Mouse (Mus musculus) heart, adult 11 months (tissue): ENCODE measurements at regions not wholly inside any gene's neighbourhood (a gene's known extent, or its start where the extent isn't known, plus 50 kb on each side); places are given as distances from the start of the nearest gene placed in this dataset.
"Not testable (repeated sequence)": the region's sequence is repeated elsewhere in the genome, so short reads cannot be mapped to it uniquely, and the experiment has no call there.

Experiments used
- DNase-seq: peaks from one replicate; pipeline ENCODE4 v3.0.0; 2022

DNA sequence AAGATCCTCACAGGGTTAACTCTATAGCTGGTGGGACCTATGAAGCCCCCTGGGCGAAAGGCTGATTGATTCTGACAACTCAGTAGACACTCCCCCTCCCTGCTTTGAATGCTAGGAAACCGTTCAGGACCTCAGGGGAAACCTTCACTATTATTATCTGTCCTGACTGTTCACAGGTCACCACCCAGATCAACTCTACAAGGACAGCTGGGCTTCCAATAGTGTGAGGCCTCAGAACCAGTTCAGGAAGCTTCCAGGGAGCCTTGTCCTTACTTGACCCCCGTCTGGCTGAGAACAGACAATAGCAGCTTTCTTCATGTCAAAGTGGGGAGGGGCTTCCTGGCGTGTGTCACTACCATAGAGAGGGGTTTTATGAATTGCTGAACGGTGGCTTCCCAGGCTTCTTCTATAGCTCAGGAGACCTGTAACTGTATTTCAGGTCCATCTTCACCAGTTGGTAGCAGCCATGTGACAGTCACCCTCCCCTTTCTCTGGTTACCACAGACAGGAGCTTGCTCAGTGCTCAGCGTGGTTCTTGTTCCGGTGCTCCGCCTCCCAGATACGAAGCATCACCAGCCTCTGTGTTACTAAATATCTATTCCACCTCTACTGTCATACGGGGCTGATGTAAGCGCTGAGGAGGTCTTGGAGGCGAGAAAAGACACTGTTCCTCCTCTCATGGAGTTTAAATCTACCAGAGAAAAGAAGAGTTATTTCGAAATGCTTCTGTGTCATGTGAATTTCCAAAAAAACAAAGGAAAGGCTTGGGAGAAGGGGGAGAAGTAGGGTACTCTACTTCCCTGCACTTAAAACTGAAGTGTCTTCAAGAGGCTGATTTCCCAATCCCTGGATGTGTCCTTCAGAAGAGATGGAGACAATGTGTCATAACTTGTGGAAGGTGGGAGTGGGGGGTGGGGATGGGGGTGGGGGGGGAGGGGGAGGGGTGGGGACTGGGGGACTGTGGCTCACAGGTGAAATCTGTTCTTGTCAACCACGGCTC is 96.9 kb downstream of the Vcpkmt start:
- DNase-seq: peak; percentile 99

- peak; percentile 82 for DNase-seq
These were observed 101.4 kb downstream of the Vcpkmt start for GRCm38 (mm10) chr12:69481420-69481819.

GRCm38 (mm10) chr12:69476631-69477091 is 104.4 kb upstream of the Gm9887 start:
- peak; percentile 95 for DNase-seq

DNA sequence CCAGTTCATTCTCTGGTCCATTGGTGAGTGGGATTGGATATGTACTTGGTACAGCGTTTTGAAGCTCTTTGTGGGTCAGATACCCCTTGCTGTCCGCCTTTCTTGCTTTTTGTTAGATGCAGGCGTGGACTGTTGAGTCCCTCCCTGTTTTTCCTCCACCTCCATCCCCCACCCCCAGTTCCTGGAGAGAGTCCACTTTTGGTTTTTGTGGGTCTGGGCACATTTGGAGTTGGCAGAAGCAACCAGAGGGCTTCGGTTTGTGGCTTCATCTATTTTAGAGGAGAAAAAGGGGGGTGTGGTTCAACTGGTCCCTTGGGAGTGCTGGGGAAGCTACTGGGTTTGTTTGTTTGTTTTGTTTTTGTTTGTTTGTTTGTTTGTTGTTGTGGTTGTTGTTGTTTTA is 103.9 kb upstream of the Gm9887 start:
- no peak for DNase-seq

GRCm38 (mm10) chr12:69474916-69475661 is 102.8 kb upstream of the Gm9887 start:
- DNase-seq: peak; percentile 95

DNA sequence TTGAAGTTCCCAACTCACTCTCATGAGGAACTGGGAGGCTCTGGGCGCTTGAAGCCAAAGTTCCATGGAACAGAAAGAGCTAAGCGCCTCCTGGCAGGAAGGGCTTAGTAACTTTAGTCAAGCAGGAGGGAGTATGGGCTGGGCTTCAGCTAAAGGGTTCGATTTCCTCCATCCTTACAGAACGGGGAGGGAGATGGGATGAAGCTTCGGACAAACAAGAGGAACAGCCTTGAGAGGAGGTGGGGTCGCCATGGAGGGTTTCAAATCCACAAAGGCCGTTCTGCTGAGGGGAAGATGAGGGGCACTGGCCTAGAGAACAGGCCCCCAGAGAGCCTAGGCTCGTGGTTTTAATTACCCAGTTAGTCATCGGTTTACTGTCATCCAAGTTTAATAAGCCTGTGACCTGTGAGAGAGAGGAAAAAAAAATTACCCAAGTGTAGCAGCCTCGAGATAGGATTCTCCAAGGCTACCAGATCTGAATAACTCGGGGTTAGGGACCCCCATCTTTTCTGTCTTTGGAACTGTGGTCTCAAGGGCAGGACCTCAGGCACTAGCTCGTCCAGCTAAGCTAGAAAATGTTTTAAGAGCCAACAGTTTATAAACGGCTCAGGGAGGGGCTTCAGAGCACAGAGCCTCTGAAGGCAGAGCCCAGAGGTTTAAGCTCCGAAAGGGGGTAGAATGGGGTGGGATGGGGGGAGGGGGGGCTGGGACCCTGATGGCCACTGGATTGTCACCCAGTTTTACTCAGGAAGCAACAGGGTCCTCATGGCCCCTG is 102.1 kb upstream of the Gm9887 start:
- DNase-seq: peak; percentile 97

DNA sequence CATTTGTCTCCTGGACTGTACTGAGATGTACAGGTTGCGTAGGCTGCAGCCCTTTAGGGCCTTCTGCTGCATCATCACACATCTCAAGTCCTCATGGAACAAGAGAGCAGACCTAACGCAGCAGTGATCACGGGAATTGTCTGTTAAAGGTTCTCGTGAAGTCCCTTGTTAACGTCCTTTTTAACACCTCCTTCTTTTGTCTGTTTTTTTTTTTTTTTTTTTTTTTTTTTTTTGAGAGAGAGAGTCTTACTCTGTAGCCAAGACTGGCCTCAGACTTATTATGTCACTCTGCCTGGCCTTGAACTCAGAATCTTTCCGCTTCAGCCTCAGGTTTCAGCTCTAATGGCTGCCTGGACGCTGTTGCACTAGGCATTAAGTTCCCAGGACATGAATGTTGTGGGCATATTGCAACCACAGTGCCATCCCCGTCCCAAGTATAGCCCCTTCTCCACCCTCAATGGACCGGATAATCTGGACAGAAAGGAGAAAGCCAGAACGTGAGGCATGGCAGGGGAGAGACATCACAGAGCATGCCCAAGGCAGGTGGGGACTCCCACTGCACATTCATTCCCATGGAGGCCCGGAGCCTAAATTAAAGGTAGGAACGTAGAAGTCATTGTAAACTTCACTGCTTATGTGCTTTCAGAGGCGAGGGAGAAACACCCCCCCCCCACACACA is 101.3 kb upstream of the Gm9887 start:
- peak; percentile 86 for DNase-seq

DNA sequence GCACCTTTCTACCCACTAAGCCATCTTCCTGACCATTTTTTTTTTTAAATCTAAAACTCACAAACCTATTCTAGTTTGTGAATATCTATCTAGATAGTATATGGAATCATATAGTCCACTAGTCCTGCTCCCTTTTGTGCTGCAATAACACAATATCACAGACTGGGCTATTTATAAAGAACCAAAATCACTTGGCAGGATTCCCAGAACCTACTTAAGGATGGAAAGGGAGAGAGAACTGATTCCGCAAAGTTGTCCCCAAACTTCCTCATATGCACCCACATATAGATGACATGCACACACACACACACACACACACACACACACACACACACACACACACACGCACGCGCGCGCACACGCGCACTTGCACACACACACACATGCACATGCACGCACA is 100.7 kb upstream of the Gm9887 start:
- DNase-seq: peak; percentile 80

DNA sequence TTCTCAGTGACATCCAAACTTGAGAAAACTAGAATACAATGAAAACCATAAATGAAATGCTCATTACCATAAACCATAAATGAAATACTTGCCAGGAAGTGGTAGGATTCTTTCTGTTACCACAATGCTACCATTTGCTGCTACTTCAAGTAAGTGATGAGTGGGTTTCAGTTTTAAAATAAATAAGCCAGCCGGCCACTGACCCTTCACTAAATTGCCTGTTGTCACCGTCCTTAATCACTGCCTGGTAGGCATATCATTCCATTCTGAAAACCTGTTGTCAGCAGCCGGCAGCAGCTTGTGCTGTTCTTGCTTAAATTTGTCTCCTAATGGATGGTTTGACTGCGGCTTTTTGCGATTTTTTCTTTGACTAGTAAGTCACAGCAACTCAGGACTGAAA is 99.6 kb upstream of the Gm9887 start:
- DNase-seq: no peak

- no peak for DNase-seq
These were observed 96.7 kb upstream of the Gm9887 start for GRCm38 (mm10) chr12:69469004-69469403.

DNA sequence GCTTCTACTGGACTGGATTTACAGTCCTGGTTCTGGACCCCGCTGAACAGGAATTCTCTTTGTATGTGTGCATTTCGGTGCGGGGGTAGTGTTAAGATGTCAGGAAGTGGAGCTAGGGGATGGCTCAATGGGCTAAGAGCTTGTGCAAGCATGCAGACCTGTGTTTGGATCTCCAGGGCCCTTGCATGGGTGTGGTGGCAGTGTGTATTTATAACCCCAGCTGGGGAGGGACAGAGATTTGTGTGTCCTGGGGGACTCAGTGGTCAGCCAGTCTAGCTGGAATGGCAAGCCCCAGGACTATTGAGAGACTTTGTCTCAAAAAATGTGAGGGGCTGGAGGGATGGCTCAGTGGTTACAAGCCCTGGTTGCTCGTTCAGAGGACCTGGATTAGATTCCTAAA is 95.1 kb upstream of the Gm9887 start:
- no peak for DNase-seq

DNA sequence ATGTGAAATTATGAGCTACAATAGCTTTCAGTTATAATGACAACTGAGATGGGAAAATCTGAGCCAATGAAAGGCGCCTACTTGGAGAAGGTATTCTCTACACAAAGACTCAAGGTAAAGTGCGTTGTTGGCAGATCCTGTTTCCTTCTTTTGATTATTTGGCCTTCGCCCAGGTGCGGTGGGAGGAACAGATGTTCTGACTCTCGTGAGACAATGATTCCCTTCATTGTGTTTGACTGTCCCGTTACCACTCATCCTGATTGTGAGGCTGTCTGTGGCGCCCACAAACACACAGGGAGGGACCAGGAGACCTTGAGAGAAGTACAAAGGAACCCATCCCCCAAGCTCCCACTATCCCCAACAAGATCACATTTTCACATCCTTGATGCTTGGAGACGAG is 92.6 kb upstream of the Gm9887 start:
- peak; percentile 84 for DNase-seq

DNA sequence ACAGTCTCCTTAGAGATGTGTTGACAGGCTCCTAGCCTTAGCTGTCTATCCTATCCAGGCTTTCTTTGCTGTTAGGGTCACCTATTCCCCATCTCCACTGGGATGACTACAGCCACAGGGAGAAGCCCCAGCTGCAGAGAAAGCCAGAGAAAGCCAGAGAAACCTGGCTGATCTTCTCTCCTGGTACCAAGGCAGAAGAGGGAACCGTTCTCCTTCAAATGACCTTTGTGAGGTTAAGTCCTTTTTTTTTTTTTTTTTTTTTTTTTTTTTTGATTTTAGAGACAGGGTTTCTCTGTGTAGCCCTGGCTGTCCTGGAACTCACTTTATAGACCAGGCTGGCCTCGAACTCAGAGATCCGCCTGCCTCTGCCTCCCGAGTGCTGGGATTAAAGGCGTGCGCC is 91.1 kb upstream of the Gm9887 start:
- DNase-seq: not testable (repeated sequence)

- DNase-seq: peak; percentile 98
These were observed 89.9 kb upstream of the Gm9887 start for GRCm38 (mm10) chr12:69461888-69462840.

- peak; percentile 80 for DNase-seq
These were observed 88.4 kb upstream of the Gm9887 start for GRCm38 (mm10) chr12:69460552-69461079.

DNA sequence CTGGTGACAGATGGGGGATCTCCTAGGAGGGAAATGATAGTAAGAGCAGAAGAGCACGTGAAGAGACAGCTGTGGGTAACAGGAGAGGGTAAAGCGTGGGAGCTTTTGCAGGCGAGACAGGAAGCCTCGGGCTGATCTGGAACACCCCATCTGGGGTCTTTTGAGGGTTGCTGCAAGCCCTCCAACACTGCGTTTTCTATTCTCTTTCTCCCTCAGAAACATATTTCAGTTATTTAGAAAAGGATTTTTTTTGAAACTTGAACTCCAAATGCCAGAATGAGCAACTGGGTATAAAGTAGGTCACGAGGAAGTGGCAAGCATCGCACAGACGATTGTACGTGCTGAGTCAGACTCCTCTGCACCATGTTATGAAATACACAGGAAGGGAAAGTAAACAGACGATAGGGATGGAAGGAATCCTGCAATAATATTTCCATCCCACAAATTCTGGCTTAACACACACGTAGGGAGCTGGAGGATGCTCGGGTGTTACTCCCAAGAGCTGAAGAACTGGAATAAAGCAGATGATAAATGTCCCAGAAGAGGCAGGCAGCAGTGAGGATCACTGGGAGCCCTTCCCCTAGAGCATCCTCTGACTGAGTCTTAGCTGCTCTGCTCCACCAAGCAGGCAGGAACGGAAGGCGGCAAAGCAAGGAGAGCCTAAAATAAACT is 86.0 kb upstream of the Gm9887 start:
- peak; percentile 98 for DNase-seq

DNA sequence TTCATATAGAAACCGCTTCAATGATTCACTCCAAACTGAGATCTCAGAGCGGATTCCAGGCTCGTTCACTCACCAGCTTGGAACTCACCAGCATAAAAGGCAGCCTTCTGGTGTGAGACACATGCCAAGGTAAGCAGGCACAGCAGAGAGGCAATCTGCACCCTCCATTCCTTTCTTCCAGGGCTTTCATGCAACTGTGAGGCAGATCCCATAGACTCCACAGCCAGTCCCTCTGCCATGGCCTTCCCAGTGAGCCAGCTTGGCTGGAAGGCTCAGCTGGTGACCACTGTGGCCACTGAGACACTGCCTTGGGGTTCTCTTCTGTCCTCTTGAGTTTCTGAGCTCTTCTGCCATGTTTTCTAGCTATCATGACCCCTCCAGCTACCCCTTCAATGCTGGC is 84.5 kb upstream of the Gm9887 start:
- peak; percentile 88 for DNase-seq

- DNase-seq: peak; percentile 87
These were observed 83.9 kb upstream of the Gm9887 start for GRCm38 (mm10) chr12:69456116-69456515.

GRCm38 (mm10) chr12:69455566-69455965 is 83.3 kb upstream of the Gm9887 start:
- DNase-seq: peak; percentile 92

GRCm38 (mm10) chr12:69453544-69453943 is 81.3 kb upstream of the Gm9887 start:
- DNase-seq: peak; percentile 86
